Mouse (Mus musculus) heart, postnatal 14 days (tissue): ENCODE data around the gene Hist1h1t. TPM values are rescaled to one million over a fixed set of nuclear protein-coding genes. Genes with fewer than 3 reads are reported as not detected.

Experiments
- microRNA-seq, 2 experiments: library from miRNA; unstranded; fragments of <30 nt; microRNA quantifications; one replicate each; pipeline ENCODE4 v1.2.0; 2021 to 2022
- total RNA-seq, 2 experiments: library from RNA; stranded (reverse); gene quantifications; 2 replicates each; pipeline ENCODE4 v1.2.3; 2021

The Hist1h1t gene
- total RNA-seq, 2 experiments from 2014 or later, result 0.31 to 0.32 TPM

Small RNAs within 50 kb of the gene (microRNA-seq; reads per million reads assigned to microRNA genes)
- gene Gm44314 (0 reads per million in 2 experiments), gene Gm44350 (0 reads per million in 2 experiments)

Other genes with a start within 250 kb of the Hist1h1t start
- not detected for gene Btn1a1, start 229.9 kb upstream of the Hist1h1t start, total RNA-seq
- gene Btn2a2, start 207.0 kb upstream of the Hist1h1t start, total RNA-seq, result not detected
- 100 to 1,000 TPM; 465 to 538 TPM for gene Hist1h4h, start 164.8 kb upstream of the Hist1h1t start, total RNA-seq
- gene Hist1h2af, start 161.9 kb upstream of the Hist1h1t start, total RNA-seq, result 100 to 1,000 TPM in 1 of 2 experiments, 10 to 100 TPM in 1; 49.0 to 131 TPM
- 10 to 100 TPM; 13.1 to 34.3 TPM for gene Hist1h3g, start 160.4 kb upstream of the Hist1h1t start, total RNA-seq
- gene Hist1h2bh, start 152.4 kb upstream of the Hist1h1t start, total RNA-seq, result 1 to 10 TPM; 3.7 to 7.4 TPM
- gene Hist1h3f, start 151.8 kb upstream of the Hist1h1t start, total RNA-seq, result 10 to 100 TPM; 21.6 to 40.3 TPM
- 100 to 1,000 TPM; 106 to 209 TPM for gene Hist1h4f, start 144.2 kb upstream of the Hist1h1t start, total RNA-seq
- gene Hist1h1d, start 142.6 kb upstream of the Hist1h1t start, total RNA-seq, result 10 to 100 TPM in 1 of 2 experiments, 1 to 10 TPM in 1; 5.2 to 11.7 TPM
- 10 to 100 TPM; 49.0 to 79.9 TPM for gene Hist1h3e, start 133.4 kb upstream of the Hist1h1t start, total RNA-seq
- 10 to 100 TPM in 1 of 2 experiments, 1 to 10 TPM in 1; 8.6 to 27.9 TPM for gene Hist1h2ae, start 124.6 kb upstream of the Hist1h1t start, total RNA-seq
- 100 to 1,000 TPM; 100 to 175 TPM for gene Hist1h2bg, start 124.4 kb upstream of the Hist1h1t start, total RNA-seq
- gene Hist1h2bf, start 121.6 kb upstream of the Hist1h1t start, total RNA-seq, result 10 to 100 TPM; 45.4 to 89.0 TPM
- gene Hist1h2ad, start 121.4 kb upstream of the Hist1h1t start, total RNA-seq, result 10 to 100 TPM; 15.1 to 24.5 TPM
- gene Hist1h3d, start 120.1 kb upstream of the Hist1h1t start, total RNA-seq, result 10 to 100 TPM in 1 of 2 experiments, 1 to 10 TPM in 1; 7.8 to 17.6 TPM
- gene Hist1h4d, start 114.2 kb upstream of the Hist1h1t start, total RNA-seq, result 100 to 1,000 TPM in 1 of 2 experiments, 10 to 100 TPM in 1; 92.0 to 119 TPM
- gene Hist1h2be, start 74.7 kb upstream of the Hist1h1t start, total RNA-seq, result 10 to 100 TPM; 10.5 to 16.6 TPM
- 10 to 100 TPM; 56.8 to 68.5 TPM for gene Hist1h1e, start 73.3 kb upstream of the Hist1h1t start, total RNA-seq
- gene Hist1h2ac, start 11.9 kb upstream of the Hist1h1t start, total RNA-seq, result 1 to 10 TPM; 2.0 to 3.7 TPM
- 10 to 100 TPM; 48.8 to 56.9 TPM for gene Hist1h2bc, start 11.6 kb upstream of the Hist1h1t start, total RNA-seq
- 10 to 100 TPM; 62.9 to 77.3 TPM for gene Hist1h4c, start 2.6 kb downstream of the Hist1h1t start, total RNA-seq
- gene Hfe, start 15.0 kb downstream of the Hist1h1t start, total RNA-seq, result 10 to 100 TPM; 39.5 to 41.3 TPM
- 100 to 1,000 TPM; 200 to 202 TPM for gene Hist1h1c, start 43.0 kb downstream of the Hist1h1t start, total RNA-seq
- 10 to 100 TPM; 21.1 to 58.2 TPM for gene Hist1h3c, start 49.8 kb downstream of the Hist1h1t start, total RNA-seq
- gene Hist1h2bb, start 50.9 kb downstream of the Hist1h1t start, total RNA-seq, result 10 to 100 TPM; 26.5 to 61.9 TPM
- 100 to 1,000 TPM in 1 of 2 experiments, 10 to 100 TPM in 1; 54.2 to 146 TPM for gene Hist1h2ab, start 55.3 kb downstream of the Hist1h1t start, total RNA-seq
- gene Hist1h3b, start 56.5 kb downstream of the Hist1h1t start, total RNA-seq, result 100 to 1,000 TPM in 1 of 2 experiments, 10 to 100 TPM in 1; 70.3 to 154 TPM
- gene Hist1h4b, start 61.2 kb downstream of the Hist1h1t start, total RNA-seq, result 10 to 100 TPM; 44.8 to 83.6 TPM
- gene Hist1h4a, start 65.4 kb downstream of the Hist1h1t start, total RNA-seq, result 10 to 100 TPM; 33.4 to 91.7 TPM
- 100 to 1,000 TPM in 1 of 2 experiments, 10 to 100 TPM in 1; 55.1 to 114 TPM for gene Hist1h3a, start 66.6 kb downstream of the Hist1h1t start, total RNA-seq
- gene Hist1h1a, start 67.9 kb downstream of the Hist1h1t start, total RNA-seq, result 10 to 100 TPM; 28.9 to 69.7 TPM
- not detected for gene Trim38, start 74.1 kb downstream of the Hist1h1t start, total RNA-seq
- not detected for gene Slc17a2, start 111.2 kb downstream of the Hist1h1t start, total RNA-seq
- gene Slc17a3, start 143.6 kb downstream of the Hist1h1t start, total RNA-seq, result not detected
- not detected for gene Slc17a1, start 171.9 kb downstream of the Hist1h1t start, total RNA-seq
- not detected for gene Slc17a4, start 219.2 kb downstream of the Hist1h1t start, total RNA-seq
- gene Hist1h2ba, start 238.3 kb downstream of the Hist1h1t start, total RNA-seq, result not detected
- not detected for gene Hist1h2aa, start 238.6 kb downstream of the Hist1h1t start, total RNA-seq